Mouse (Mus musculus) testis, postnatal 10 days (tissue): ENCODE measurements at regions not wholly inside any gene's neighbourhood (a gene's known extent, or its start where the extent isn't known, plus 50 kb on each side); places are given as distances from the start of the nearest gene placed in this dataset.
A peak's percentile ranks its signal among the peaks of the same experiment; 100 is the strongest.
"Not testable (repeated sequence)": the region's sequence is repeated elsewhere in the genome, so short reads cannot be mapped to it uniquely, and the experiment has no call there.

Experiments
- DNase-seq: peaks from one replicate; pipeline ENCODE4 v3.0.0; 2021; ENCODE audit warnings: low spot score

- DNase-seq: not testable (repeated sequence)
Measured at GRCm38 (mm10) chr4:9724801-9725200, 1149.5 kb upstream of the 2610301B20Rik start.

GRCm38 (mm10) chr4:9737691-9738090 lies 1136.6 kb upstream of the 2610301B20Rik start:
- DNase-seq: no peak

- no peak for DNase-seq
Measured at GRCm38 (mm10) chr4:9747411-9747938, 1126.8 kb upstream of the 2610301B20Rik start.

GRCm38 (mm10) chr4:9748110-9748509 lies 1126.2 kb upstream of the 2610301B20Rik start:
- no peak for DNase-seq

- no peak for DNase-seq
Measured at GRCm38 (mm10) chr4:9749877-9750276, 1124.4 kb upstream of the 2610301B20Rik start.

GRCm38 (mm10) chr4:9750404-9750803 lies 1123.9 kb upstream of the 2610301B20Rik start:
- DNase-seq: no peak

GRCm38 (mm10) chr4:9763321-9763720 lies 1111.0 kb upstream of the 2610301B20Rik start:
- DNase-seq: no peak

- DNase-seq: no peak
Measured at GRCm38 (mm10) chr4:9769633-9770205, 1104.6 kb upstream of the 2610301B20Rik start.

- DNase-seq: peak; percentile 57
Measured at GRCm38 (mm10) chr4:9770372-9771102, 1103.8 kb upstream of the 2610301B20Rik start.

GRCm38 (mm10) chr4:9771103-9771474 lies 1103.2 kb upstream of the 2610301B20Rik start:
- DNase-seq: no peak

GRCm38 (mm10) chr4:9778391-9778790 lies 1095.9 kb upstream of the 2610301B20Rik start:
- DNase-seq: no peak

GRCm38 (mm10) chr4:9779594-9779993 lies 1094.7 kb upstream of the 2610301B20Rik start:
- no peak for DNase-seq

- peak; percentile 85 for DNase-seq
Measured at GRCm38 (mm10) chr4:9780179-9780578, 1094.1 kb upstream of the 2610301B20Rik start.

- DNase-seq: no peak
Measured at GRCm38 (mm10) chr4:9781318-9781717, 1093.0 kb upstream of the 2610301B20Rik start.

GRCm38 (mm10) chr4:9787795-9788365 lies 1086.4 kb upstream of the 2610301B20Rik start:
- no peak for DNase-seq

- no peak for DNase-seq
Measured at GRCm38 (mm10) chr4:9790478-9790877, 1083.8 kb upstream of the 2610301B20Rik start.
